Mouse (Mus musculus): ENCODE results near the gene Ubl5. TPM values are rescaled to one million over a fixed set of nuclear protein-coding genes. Genes with fewer than 3 reads are reported as not detected.

Ubl5 gene
- total and polyA plus RNA-seq, 2 experiments from 2014 or later, result 238 to 389 TPM

GRCm38 (mm10) chr9:20665925-20666324 lies 23.2 kb downstream of the Ubl5 start:
- TF ChIP-seq EP300 (IDR thresholded peaks at IDR 0.05; ENCODE audit: low read depth) (no peak), CTCF (IDR thresholded peaks at IDR 0.05; ENCODE audit: low read depth) (no peak)
- Histone ChIP-seq H3K4me2 (ENCODE audit: low read depth, low read length) (no peak overlapping the region), H3K4me3 (ENCODE audit: low read depth, low read length) (no peak overlapping the region), H3K36me3 (replicated peaks; ENCODE audit: control insufficient read depth, insufficient read depth, low read length) (peaks cover 38% of the 10 kb centered on the region), H3K27ac (ENCODE audit: low read depth) (no peak overlapping the region), H3K9ac (replicated peaks; ENCODE audit: low read depth, low read length) (no peak overlapping the region), H3K27me3 (ENCODE audit: control insufficient read depth, insufficient read depth, low read length) (no peaks in the 10 kb centered on the region), H3K9me3 (replicated peaks; ENCODE audit: control insufficient read depth, low read length) (no peaks in the 10 kb centered on the region), H3K4me1 (ENCODE audit: control insufficient read depth, insufficient read depth) (no peaks in the 10 kb centered on the region; the same call in 1 of the 2 replicates)
- DNase-seq (ENCODE audit: low spot score) (no peak), ATAC-seq (ENCODE audit: insufficient read depth, low read depth) (no peak)
- WGBS, result 48% methylated on average over 8 of the region's 8 CpGs

- no peak for DNase-seq (ENCODE audit: low spot score)
- no peak overlapping the region for H3K4me2 ChIP-seq (ENCODE audit: low read depth, low read length)
Observed at GRCm38 (mm10) chr9:20666510-20667034, 23.9 kb downstream of the Ubl5 start.

GRCm38 (mm10) chr9:20668065-20668464 lies 25.4 kb downstream of the Ubl5 start:
- H3K36me3 ChIP-seq (replicated peaks; ENCODE audit: control insufficient read depth, insufficient read depth, low read length), result peaks cover 18% of the 10 kb centered on the region
- 92% methylated on average over 22 of the region's 22 CpGs for WGBS
- no peaks in the 10 kb centered on the region; the same call in 1 of the 2 replicates for H3K4me1 ChIP-seq (ENCODE audit: control insufficient read depth, insufficient read depth)
- H3K4me3 ChIP-seq (ENCODE audit: low read depth, low read length), result no peak overlapping the region
- no peak overlapping the region for H3K9ac ChIP-seq (replicated peaks; ENCODE audit: low read depth, low read length)
- no peak overlapping the region for H3K4me2 ChIP-seq (ENCODE audit: low read depth, low read length)
- no peaks in the 10 kb centered on the region for H3K27me3 ChIP-seq (ENCODE audit: control insufficient read depth, insufficient read depth, low read length)
- no peak overlapping the region for H3K27ac ChIP-seq (ENCODE audit: low read depth)
- DNase-seq (ENCODE audit: low spot score), result no peak
- no peaks in the 10 kb centered on the region for H3K9me3 ChIP-seq (replicated peaks; ENCODE audit: control insufficient read depth, low read length)
- no peak for ATAC-seq (ENCODE audit: insufficient read depth, low read depth)
- TF ChIP-seq CTCF (IDR thresholded peaks at IDR 0.05; ENCODE audit: low read depth) (no peak), EP300 (IDR thresholded peaks at IDR 0.05; ENCODE audit: low read depth) (no peak)

More at GRCm38 (mm10) chr9:20666510-20667034, 23.9 kb downstream of the Ubl5 start:
- no peak for ATAC-seq (ENCODE audit: insufficient read depth, low read depth)
- Histone ChIP-seq H3K9ac (replicated peaks; ENCODE audit: low read depth, low read length) (no peak overlapping the region), H3K9me3 (replicated peaks; ENCODE audit: control insufficient read depth, low read length) (no peaks in the 10 kb centered on the region), H3K4me3 (ENCODE audit: low read depth, low read length) (no peak overlapping the region), H3K27me3 (ENCODE audit: control insufficient read depth, insufficient read depth, low read length) (no peaks in the 10 kb centered on the region), H3K36me3 (replicated peaks; ENCODE audit: control insufficient read depth, insufficient read depth, low read length) (peaks cover 32% of the 10 kb centered on the region), H3K4me1 (ENCODE audit: control insufficient read depth, insufficient read depth) (no peaks in the 10 kb centered on the region; the same call in 1 of the 2 replicates), H3K27ac (ENCODE audit: low read depth) (no peak overlapping the region)
- TF ChIP-seq EP300 (IDR thresholded peaks at IDR 0.05; ENCODE audit: low read depth) (no peak), CTCF (IDR thresholded peaks at IDR 0.05; ENCODE audit: low read depth) (no peak)
- 6% methylated on average over 7 of the region's 7 CpGs for WGBS

GRCm38 (mm10) chr9:20672047-20672446 lies 29.4 kb downstream of the Ubl5 start:
- H3K9me3 ChIP-seq (replicated peaks; ENCODE audit: control insufficient read depth, low read length), result no peaks in the 10 kb centered on the region
- H3K4me2 ChIP-seq (ENCODE audit: low read depth, low read length), result no peak overlapping the region
- no peaks in the 10 kb centered on the region for H3K36me3 ChIP-seq (replicated peaks; ENCODE audit: control insufficient read depth, insufficient read depth, low read length)
- DNase-seq (ENCODE audit: low spot score) (no peak), ATAC-seq (ENCODE audit: insufficient read depth, low read depth) (0 out of 2 replicates have a peak, but pooled peaks have one; percentile 24)
- H3K4me3 ChIP-seq (ENCODE audit: low read depth, low read length), result no peak overlapping the region
- no peak overlapping the region for H3K27ac ChIP-seq (ENCODE audit: low read depth)
- no peaks in the 10 kb centered on the region for H3K27me3 ChIP-seq (ENCODE audit: control insufficient read depth, insufficient read depth, low read length)
- TF ChIP-seq EP300 (IDR thresholded peaks at IDR 0.05; ENCODE audit: low read depth) (no peak), CTCF (IDR thresholded peaks at IDR 0.05; ENCODE audit: low read depth) (no peak)
- no peak overlapping the region for H3K9ac ChIP-seq (replicated peaks; ENCODE audit: low read depth, low read length)
- 76% methylated on average over 16 of the region's 16 CpGs for WGBS
- H3K4me1 ChIP-seq (ENCODE audit: control insufficient read depth, insufficient read depth), result no peaks in the 10 kb centered on the region

- no peak overlapping the region for H3K4me2 ChIP-seq (ENCODE audit: low read depth, low read length)
- no peak overlapping the region for H3K27ac ChIP-seq (ENCODE audit: low read depth)
- H3K27me3 ChIP-seq (ENCODE audit: control insufficient read depth, insufficient read depth, low read length), result no peaks in the 10 kb centered on the region
- ATAC-seq (ENCODE audit: insufficient read depth, low read depth) (no peak), DNase-seq (ENCODE audit: low spot score) (no peak)
- TF ChIP-seq CTCF (IDR thresholded peaks at IDR 0.05; ENCODE audit: low read depth) (no peak), EP300 (IDR thresholded peaks at IDR 0.05; ENCODE audit: low read depth) (no peak)
- no peaks in the 10 kb centered on the region for H3K36me3 ChIP-seq (replicated peaks; ENCODE audit: control insufficient read depth, insufficient read depth, low read length)
- no peak overlapping the region for H3K4me3 ChIP-seq (ENCODE audit: low read depth, low read length)
- H3K9me3 ChIP-seq (replicated peaks; ENCODE audit: control insufficient read depth, low read length), result no peaks in the 10 kb centered on the region
- no peaks in the 10 kb centered on the region for H3K4me1 ChIP-seq (ENCODE audit: control insufficient read depth, insufficient read depth)
- 86% methylated on average over 12 of the region's 12 CpGs for WGBS
- no peak overlapping the region for H3K9ac ChIP-seq (replicated peaks; ENCODE audit: low read depth, low read length)
Observed at GRCm38 (mm10) chr9:20677892-20678291, 35.2 kb downstream of the Ubl5 start.

DNA sequence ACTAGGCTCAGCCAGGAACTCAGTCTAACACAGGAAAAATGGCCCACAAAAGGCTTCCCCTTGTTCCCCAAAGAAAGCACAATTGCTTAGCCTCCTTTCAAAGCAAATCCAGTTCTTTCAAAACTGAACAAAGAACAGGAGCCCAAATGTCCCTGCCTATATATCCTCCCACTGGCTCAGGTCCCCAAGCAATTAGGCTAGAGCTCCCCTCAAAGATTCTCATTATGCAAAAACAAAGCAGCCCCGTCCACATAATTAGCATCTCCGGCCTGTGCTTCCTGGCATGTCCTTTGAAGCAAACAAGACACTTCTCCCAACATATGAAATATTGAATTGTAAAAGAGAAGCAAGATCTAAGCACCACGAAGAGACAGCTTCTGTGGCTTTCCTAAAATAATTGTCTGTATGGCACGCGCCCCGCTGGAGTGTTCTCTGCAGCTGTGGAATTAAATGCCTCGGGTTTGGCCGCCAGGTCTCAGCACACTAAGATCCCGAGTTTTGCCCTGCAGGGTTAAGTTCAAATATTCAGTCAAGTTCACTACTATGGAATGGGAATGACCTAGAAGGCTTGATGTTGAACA lies 37.8 kb downstream of the Ubl5 start:
- Histone ChIP-seq H3K4me3 (ENCODE audit: low read depth, low read length) (no peak overlapping the region), H3K9me3 (replicated peaks; ENCODE audit: control insufficient read depth, low read length) (no peaks in the 10 kb centered on the region), H3K4me1 (ENCODE audit: control insufficient read depth, insufficient read depth) (no peaks in the 10 kb centered on the region), H3K27me3 (ENCODE audit: control insufficient read depth, insufficient read depth, low read length) (no peaks in the 10 kb centered on the region), H3K4me2 (ENCODE audit: low read depth, low read length) (no peak overlapping the region), H3K36me3 (replicated peaks; ENCODE audit: control insufficient read depth, insufficient read depth, low read length) (no peaks in the 10 kb centered on the region), H3K9ac (replicated peaks; ENCODE audit: low read depth, low read length) (no peak overlapping the region), H3K27ac (ENCODE audit: low read depth) (no peak overlapping the region)
- ATAC-seq (ENCODE audit: insufficient read depth, low read depth) (no peak), DNase-seq (ENCODE audit: low spot score) (no peak)
- no peak for TF ChIP-seq EP300 (IDR thresholded peaks at IDR 0.05; ENCODE audit: low read depth)
- no peak for TF ChIP-seq CTCF (IDR thresholded peaks at IDR 0.05; ENCODE audit: low read depth)
- 79% methylated on average over 9 of the region's 9 CpGs for WGBS

Measured in heart, postnatal 0 days (tissue).